Mouse (Mus musculus): ENCODE measurements around the gene Ddah1. TPM values are rescaled to one million over a fixed set of nuclear protein-coding genes. Genes with fewer than 3 reads are reported as not detected.

The Ddah1 gene
- polyA plus RNA-seq, 1 experiment: 69.3 TPM

- TF ChIP-seq POLR2A (IDR thresholded peaks at IDR 0.05; ENCODE audit: borderline replicate concordance, insufficient read depth, low read length): no peak
- TF ChIP-seq CTCF (IDR thresholded peaks at IDR 0.05; ENCODE audit: borderline replicate concordance, insufficient read depth, low read depth, low read length): no peak
- H3K27ac ChIP-seq (ENCODE audit: insufficient read depth, low read length): no peak overlapping the region
- no peak for DNase-seq
- 88% methylated on average over 9 of the region's 9 CpGs for WGBS
- no peaks in the 10 kb centered on the region; the same call in 1 of the 2 replicates for H3K4me1 ChIP-seq (ENCODE audit: control insufficient read depth, insufficient read depth, low read length)
- no peak overlapping the region for H3K4me3 ChIP-seq (replicated peaks; ENCODE audit: insufficient read depth, low read depth, low read length)
- no peaks in the 10 kb centered on the region for H3K27me3 ChIP-seq (ENCODE audit: control insufficient read depth, insufficient read depth, low read length)
Measured at GRCm38 (mm10) chr3:145933845-145934244, 175.4 kb downstream of the Ddah1 start.

GRCm38 (mm10) chr3:145937505-145938404 lies 179.3 kb downstream of the Ddah1 start, which contains the start of gene 2410004B18Rik:
TSS of gene 2410004B18Rik (plus strand) at chr3:145938014.
- H3K27ac ChIP-seq (ENCODE audit: insufficient read depth, low read length): 0 out of 2 replicates have a peak within 1 kb of the TSS, but pooled peaks have one; percentile 26
- H3K4me1 ChIP-seq (ENCODE audit: control insufficient read depth, insufficient read depth, low read length): peaks cover 9% of the 10 kb centered on the region
- TF ChIP-seq CTCF (IDR thresholded peaks at IDR 0.05; ENCODE audit: borderline replicate concordance, insufficient read depth, low read depth, low read length) (peak; percentile 79), POLR2A (IDR thresholded peaks at IDR 0.05; ENCODE audit: borderline replicate concordance, insufficient read depth, low read length) (peak; percentile 87)
- H3K4me3 ChIP-seq (replicated peaks; ENCODE audit: insufficient read depth, low read depth, low read length): peak within 1 kb of the TSS; percentile 65
- peak; percentile 88 to 93 for DNase-seq
- H3K27me3 ChIP-seq (ENCODE audit: control insufficient read depth, insufficient read depth, low read length): no peaks in the 10 kb centered on the region
- WGBS: 2% methylated on average over 70 of the region's 70 CpGs

GRCm38 (mm10) chr3:145938405-145939349 lies 180.2 kb downstream of the Ddah1 start:
- Histone ChIP-seq H3K4me1 (ENCODE audit: control insufficient read depth, insufficient read depth, low read length) (peaks cover 9% of the 10 kb centered on the region), H3K27ac (ENCODE audit: insufficient read depth, low read length) (no peak overlapping the region), H3K4me3 (replicated peaks; ENCODE audit: insufficient read depth, low read depth, low read length) (peak overlapping the region; percentile 65), H3K27me3 (ENCODE audit: control insufficient read depth, insufficient read depth, low read length) (no peaks in the 10 kb centered on the region)
- no peak for DNase-seq
- TF ChIP-seq POLR2A (IDR thresholded peaks at IDR 0.05; ENCODE audit: borderline replicate concordance, insufficient read depth, low read length) (no peak), CTCF (IDR thresholded peaks at IDR 0.05; ENCODE audit: borderline replicate concordance, insufficient read depth, low read depth, low read length) (no peak)
- WGBS: 13% methylated on average over 50 of the region's 50 CpGs

- Histone ChIP-seq H3K27me3 (ENCODE audit: control insufficient read depth, insufficient read depth, low read length) (no peaks in the 10 kb centered on the region), H3K4me1 (ENCODE audit: control insufficient read depth, insufficient read depth, low read length) (peaks cover 9% of the 10 kb centered on the region), H3K27ac (ENCODE audit: insufficient read depth, low read length) (no peak overlapping the region), H3K4me3 (replicated peaks; ENCODE audit: insufficient read depth, low read depth, low read length) (peak overlapping the region; percentile 39)
- TF ChIP-seq CTCF (IDR thresholded peaks at IDR 0.05; ENCODE audit: borderline replicate concordance, insufficient read depth, low read depth, low read length) (no peak), POLR2A (IDR thresholded peaks at IDR 0.05; ENCODE audit: borderline replicate concordance, insufficient read depth, low read length) (no peak)
- DNase-seq: no peak
- 76% methylated on average over 12 of the region's 12 CpGs for WGBS
Measured at GRCm38 (mm10) chr3:145939402-145939801, 180.9 kb downstream of the Ddah1 start.

GRCm38 (mm10) chr3:145939971-145940370 lies 181.5 kb downstream of the Ddah1 start:
- Histone ChIP-seq H3K27ac (ENCODE audit: insufficient read depth, low read length) (no peak overlapping the region), H3K4me1 (ENCODE audit: control insufficient read depth, insufficient read depth, low read length) (peaks cover 9% of the 10 kb centered on the region), H3K4me3 (replicated peaks; ENCODE audit: insufficient read depth, low read depth, low read length) (no peak overlapping the region), H3K27me3 (ENCODE audit: control insufficient read depth, insufficient read depth, low read length) (no peaks in the 10 kb centered on the region)
- no peak for DNase-seq
- TF ChIP-seq CTCF (IDR thresholded peaks at IDR 0.05; ENCODE audit: borderline replicate concordance, insufficient read depth, low read depth, low read length) (no peak), POLR2A (IDR thresholded peaks at IDR 0.05; ENCODE audit: borderline replicate concordance, insufficient read depth, low read length) (no peak)
- 76% methylated on average over 4 of the region's 4 CpGs for WGBS

GRCm38 (mm10) chr3:145941971-145942370 lies 183.5 kb downstream of the Ddah1 start:
- Histone ChIP-seq H3K4me3 (replicated peaks; ENCODE audit: insufficient read depth, low read depth, low read length) (no peak overlapping the region), H3K4me1 (ENCODE audit: control insufficient read depth, insufficient read depth, low read length) (peaks cover 9% of the 10 kb centered on the region), H3K27me3 (ENCODE audit: control insufficient read depth, insufficient read depth, low read length) (no peaks in the 10 kb centered on the region), H3K27ac (ENCODE audit: insufficient read depth, low read length) (no peak overlapping the region)
- peak; percentile 44 to 54 for DNase-seq
- TF ChIP-seq POLR2A (IDR thresholded peaks at IDR 0.05; ENCODE audit: borderline replicate concordance, insufficient read depth, low read length) (no peak), CTCF (IDR thresholded peaks at IDR 0.05; ENCODE audit: borderline replicate concordance, insufficient read depth, low read depth, low read length) (peak; percentile 74)
- 9% methylated on average over 3 of the region's 3 CpGs for WGBS

Other genes starting within 250 kb of the Ddah1 start
- gene Znhit6, start 182.5 kb upstream of the Ddah1 start, polyA plus RNA-seq (2012; rRNA removed): 13.3 and 13.4 TPM in 2 replicates
- gene Ccn1, start 108.7 kb upstream of the Ddah1 start, polyA plus RNA-seq (2012; rRNA removed): 2.8 TPM in 2 replicates
- 14.1 and 15.0 TPM in 2 replicates for gene Bcl10, start 164.1 kb downstream of the Ddah1 start, polyA plus RNA-seq (2012; rRNA removed)
- 44.3 and 47.9 TPM in 2 replicates for gene 2410004B18Rik, start 179.3 kb downstream of the Ddah1 start, polyA plus RNA-seq (2012; rRNA removed)
- gene Syde2, start 229.2 kb downstream of the Ddah1 start, polyA plus RNA-seq (2012; rRNA removed): 1.2 and 1.3 TPM in 2 replicates